Comparison of ENCODE assay signal across 19 mouse cellular contexts in the genomic region with DNA sequence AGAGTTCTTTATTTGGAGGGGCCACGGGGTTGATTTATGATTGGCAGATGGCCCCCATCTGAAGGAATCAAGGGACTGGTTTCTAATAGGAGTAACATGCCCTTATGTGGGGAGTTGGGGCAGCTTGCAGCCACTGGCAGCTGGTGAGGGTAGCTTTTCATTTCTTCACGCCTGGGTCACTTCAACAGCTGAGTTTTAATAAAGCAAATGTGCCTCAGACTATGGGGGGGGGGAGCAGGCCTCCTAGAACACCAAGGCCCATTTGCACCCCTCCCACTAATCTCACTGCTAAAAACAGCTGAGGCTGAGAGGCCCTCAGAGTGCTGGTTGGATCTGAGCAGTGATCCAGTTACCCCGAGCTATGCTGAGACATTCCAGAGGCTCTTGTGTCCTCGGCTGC. TPM values are rescaled to one million over a fixed set of nuclear protein-coding genes. Genes with fewer than 3 reads are reported as not detected.
DNase-seq lines count a peak whose midpoint lies in the region; ATAC-seq and TF ChIP-seq lines count a peak whose summit lies in the region.
"Had no signal": no experiment of that assay in that cellular context is flagged by ENCODE, and none has a peak within 500 bp of the region (broad histone marks: within the 10 kb centered on the region; RNA-seq: fewer than 3 reads in every experiment).

No protein-coding gene starts in this region.

- H3K4me1 ChIP-seq in heart, embryonic 15.5 days (replicated peaks), result peaks cover 13% of the 10 kb centered on the region
- H3K4me1 ChIP-seq in heart, adult 2 months (ENCODE audit: control insufficient read depth, insufficient read depth, low read length), result no peaks in the 10 kb centered on the region
- no peaks in the 10 kb centered on the region for H3K4me1 ChIP-seq in neural tube, embryonic 12.5 days
- no peaks in the 10 kb centered on the region for H3K4me1 ChIP-seq in neural tube, embryonic 15.5 days
- H3K4me1 ChIP-seq in limb, embryonic 12.5 days (replicated peaks), result no peaks in the 10 kb centered on the region
- H3K4me1 ChIP-seq in stomach, postnatal 0 days (replicated peaks; ENCODE audit: control insufficient read depth, insufficient read depth), result no peaks in the 10 kb centered on the region
- H3K4me1 ChIP-seq: megakaryocyte, embryonic 14.5 days had no signal

- TF ChIP-seq CTCF in heart, adult 2 months (IDR thresholded peaks at IDR 0.05), result no peak
- no peak for TF ChIP-seq CTCF in stomach, postnatal 0 days (IDR thresholded peaks at IDR 0.05; ENCODE audit: low read depth)

- no peak overlapping the region for H3K27ac ChIP-seq in heart, embryonic 15.5 days
- no peak overlapping the region for H3K27ac ChIP-seq in heart, adult 2 months
- no peak overlapping the region for H3K27ac ChIP-seq in neural tube, embryonic 12.5 days
- H3K27ac ChIP-seq in neural tube, embryonic 15.5 days (replicated peaks), result no peak overlapping the region
- H3K27ac ChIP-seq in limb, embryonic 12.5 days, result no peak overlapping the region
- H3K27ac ChIP-seq in stomach, postnatal 0 days (replicated peaks), result no peak overlapping the region
- H3K27ac ChIP-seq: hindbrain, embryonic 13.5 days; liver, embryonic 14.5 days had no signal

- no peaks in the 10 kb centered on the region for H3K79me2 ChIP-seq in heart, adult 2 months (replicated peaks; ENCODE audit: control insufficient read depth, insufficient read depth, low read length)

- TF ChIP-seq POLR2A in heart, adult 2 months (IDR thresholded peaks at IDR 0.05; ENCODE audit: insufficient read depth, low read depth, low read length), result no peak

- H3K9ac ChIP-seq in heart, embryonic 15.5 days, result no peak overlapping the region
- H3K9ac ChIP-seq in heart, adult 2 months (ENCODE audit: low read depth, low read length), result no peak overlapping the region
- no peak overlapping the region for H3K9ac ChIP-seq in neural tube, embryonic 12.5 days
- H3K9ac ChIP-seq in neural tube, embryonic 15.5 days (replicated peaks), result no peak overlapping the region
- no peak overlapping the region for H3K9ac ChIP-seq in limb, embryonic 12.5 days (replicated peaks)
- H3K9ac ChIP-seq in stomach, postnatal 0 days (ENCODE audit: low read length), result no peak overlapping the region
- H3K9ac ChIP-seq: hindbrain, embryonic 13.5 days; liver, embryonic 14.5 days had no signal

- no peak overlapping the region for H3K4me2 ChIP-seq in heart, embryonic 15.5 days
- H3K4me2 ChIP-seq in neural tube, embryonic 12.5 days (replicated peaks), result no peak overlapping the region
- no peak overlapping the region for H3K4me2 ChIP-seq in neural tube, embryonic 15.5 days
- H3K4me2 ChIP-seq in limb, embryonic 12.5 days, result no peak overlapping the region
- no peak overlapping the region for H3K4me2 ChIP-seq in stomach, postnatal 0 days (replicated peaks; ENCODE audit: low read depth)
- H3K4me2 ChIP-seq: heart, embryonic 13.5 days; hindbrain, embryonic 13.5 days had no signal

- H3K4me3 ChIP-seq in heart, embryonic 15.5 days, result no peak overlapping the region
- no peak overlapping the region for H3K4me3 ChIP-seq in heart, adult 2 months
- H3K4me3 ChIP-seq in neural tube, embryonic 12.5 days, result no peak overlapping the region
- H3K4me3 ChIP-seq in neural tube, embryonic 15.5 days (replicated peaks), result no peak overlapping the region
- H3K4me3 ChIP-seq in limb, embryonic 12.5 days (replicated peaks), result no peak overlapping the region
- no peak overlapping the region for H3K4me3 ChIP-seq in stomach, postnatal 0 days (ENCODE audit: low read depth, low read length)
- H3K4me3 ChIP-seq: heart, embryonic 13.5 days; hindbrain, embryonic 13.5 days; megakaryocyte, embryonic 14.5 days had no signal

- intact Hi-C loops in heart, adult 2 months (cut with DNase I), result no loop called here

- H3K36me3 ChIP-seq in heart, embryonic 15.5 days, result no peaks in the 10 kb centered on the region
- no peaks in the 10 kb centered on the region for H3K36me3 ChIP-seq in heart, adult 2 months (ENCODE audit: control insufficient read depth, insufficient read depth, low read length)
- H3K36me3 ChIP-seq in neural tube, embryonic 12.5 days, result no peaks in the 10 kb centered on the region
- no peaks in the 10 kb centered on the region for H3K36me3 ChIP-seq in neural tube, embryonic 15.5 days
- H3K36me3 ChIP-seq in limb, embryonic 12.5 days, result no peaks in the 10 kb centered on the region
- no peaks in the 10 kb centered on the region for H3K36me3 ChIP-seq in stomach, postnatal 0 days (ENCODE audit: control insufficient read depth, insufficient read depth, low read length)
- H3K36me3 ChIP-seq: heart, embryonic 13.5 days; hindbrain, embryonic 13.5 days had no signal

- H3K9me3 ChIP-seq in heart, embryonic 15.5 days (replicated peaks), result no peaks in the 10 kb centered on the region
- no peaks in the 10 kb centered on the region for H3K9me3 ChIP-seq in neural tube, embryonic 12.5 days
- H3K9me3 ChIP-seq in neural tube, embryonic 15.5 days (replicated peaks), result no peaks in the 10 kb centered on the region
- no peaks in the 10 kb centered on the region for H3K9me3 ChIP-seq in limb, embryonic 12.5 days
- no peaks in the 10 kb centered on the region for H3K9me3 ChIP-seq in stomach, postnatal 0 days (ENCODE audit: control insufficient read depth, low read length)
- H3K9me3 ChIP-seq: heart, embryonic 13.5 days; hindbrain, embryonic 13.5 days; megakaryocyte, embryonic 14.5 days had no signal

- WGBS in heart, embryonic 15.5 days, result 42% methylated on average over 4 of the region's 4 CpGs
- WGBS in heart, adult 2 months, result 63% methylated on average over 4 of the region's 4 CpGs
- WGBS in neural tube, embryonic 12.5 days, result 33% methylated on average over 4 of the region's 4 CpGs
- 34% methylated on average over 4 of the region's 4 CpGs for WGBS in neural tube, embryonic 15.5 days
- 42% methylated on average over 4 of the region's 4 CpGs for WGBS in limb, embryonic 12.5 days
- WGBS in stomach, postnatal 0 days, result 53% methylated on average over 4 of the region's 4 CpGs

- no peak for DNase-seq in heart, adult 2 months
- DNase-seq in stomach, postnatal 0 days (ENCODE audit: low spot score), result no peak
- no peak for DNase-seq in embryo, embryonic 10 days (ENCODE audit: low spot score)
- DNase-seq: adrenal gland, postnatal 10 days; cerebellum, adult 8-10 months; kidney, postnatal 10 days; layer of hippocampus, adult 9-11 months; right cerebral cortex, postnatal 4 days had no signal

- ATAC-seq in heart, embryonic 15.5 days (replicated peaks; ENCODE audit: insufficient number of reproducible peaks, insufficient read depth, low FRiP score, low read depth), result 0 out of 2 replicates have a peak, but pooled peaks have one; percentile 32
- ATAC-seq in neural tube, embryonic 12.5 days (ENCODE audit: low FRiP score, low read depth), result peak; percentile 46; the same call in 1 of the 2 replicates
- no peak for ATAC-seq in neural tube, embryonic 15.5 days (ENCODE audit: low FRiP score)
- peak; percentile 78 for ATAC-seq in limb, embryonic 12.5 days (ENCODE audit: insufficient number of reproducible peaks, insufficient read depth, low FRiP score, low TSS enrichment, low read depth)
- no peak; the same call in 1 of the 2 replicates for ATAC-seq in stomach, postnatal 0 days (ENCODE audit: low FRiP score, low TSS enrichment)
- ATAC-seq: CD4-positive, CD25-positive, alpha-beta regulatory T cell, adult 4 months; intestine, embryonic 16.5 days; lung, postnatal 0 days had no signal

- no peaks in the 10 kb centered on the region for H3K27me3 ChIP-seq in heart, embryonic 15.5 days
- no peaks in the 10 kb centered on the region for H3K27me3 ChIP-seq in heart, adult 2 months (ENCODE audit: control insufficient read depth, insufficient read depth, low read length)
- no peaks in the 10 kb centered on the region for H3K27me3 ChIP-seq in neural tube, embryonic 12.5 days (replicated peaks)
- no peaks in the 10 kb centered on the region for H3K27me3 ChIP-seq in neural tube, embryonic 15.5 days (replicated peaks)
- H3K27me3 ChIP-seq in limb, embryonic 12.5 days, result no peaks in the 10 kb centered on the region
- no peaks in the 10 kb centered on the region for H3K27me3 ChIP-seq in stomach, postnatal 0 days (ENCODE audit: control insufficient read depth, insufficient read depth, low read length)
- H3K27me3 ChIP-seq: heart, embryonic 13.5 days; hindbrain, embryonic 13.5 days had no signal

- TF ChIP-seq EP300 in heart, adult 2 months (IDR thresholded peaks at IDR 0.05; ENCODE audit: insufficient read depth, low read depth, low read length), result no peak
- TF ChIP-seq EP300 in stomach, postnatal 0 days (optimal IDR thresholded peaks at IDR 0.05), result no peak

RNA-seq across cellular contexts. Expression of a gene that starts 27.6 kb away (rescaled TPM):
- polyA plus RNA-seq in heart, embryonic 15.5 days (2015; fragmentation: Nextera tagmentation; extraction: Ambion mirVana), result 0.74 and 1.5 TPM in 2 replicates
- total RNA-seq in heart, adult 2 months (2021), result not detected
- polyA plus RNA-seq in heart, adult 2 months (2012; rRNA removed), result not detected in 2 replicates
- 17.1 and 19.3 TPM in 2 replicates for polyA plus RNA-seq in neural tube, embryonic 12.5 days (2016; fragmentation: Nextera tagmentation; extraction: Ambion mirVana)
- 8.3 and 13.4 TPM in 2 replicates for polyA plus RNA-seq in neural tube, embryonic 15.5 days (2015; fragmentation: Nextera tagmentation; extraction: Ambion mirVana)
- polyA plus RNA-seq in limb, embryonic 12.5 days (2016; fragmentation: Nextera tagmentation; extraction: Ambion mirVana), result 46.9 and 54.7 TPM in 2 replicates
- polyA plus RNA-seq in stomach, postnatal 0 days (2015; fragmentation: Nextera tagmentation; extraction: Ambion mirVana), result 0.91 and 1.5 TPM in 2 replicates

RNA-seq across cellular contexts. Expression of a gene that starts 53.2 kb away (rescaled TPM):
- polyA plus RNA-seq in heart, embryonic 15.5 days (2015; fragmentation: Nextera tagmentation; extraction: Ambion mirVana), result 17.5 and 19.2 TPM in 2 replicates
- 10 to 100 TPM; 18.3 to 20.1 TPM for total RNA-seq in heart, adult 2 months (2021)
- 7.8 and 12.0 TPM in 2 replicates for polyA plus RNA-seq in heart, adult 2 months (2012; rRNA removed)
- 14.9 and 16.8 TPM in 2 replicates for polyA plus RNA-seq in neural tube, embryonic 12.5 days (2016; fragmentation: Nextera tagmentation; extraction: Ambion mirVana)
- 12.3 and 12.7 TPM in 2 replicates for polyA plus RNA-seq in neural tube, embryonic 15.5 days (2015; fragmentation: Nextera tagmentation; extraction: Ambion mirVana)
- polyA plus RNA-seq in limb, embryonic 12.5 days (2016; fragmentation: Nextera tagmentation; extraction: Ambion mirVana), result 18.5 and 21.4 TPM in 2 replicates
- polyA plus RNA-seq in stomach, postnatal 0 days (2015; fragmentation: Nextera tagmentation; extraction: Ambion mirVana), result 14.5 and 15.2 TPM in 2 replicates

RNA-seq across cellular contexts. Expression of a gene that starts 53.3 kb away (rescaled TPM):
- 16.4 and 18.9 TPM in 2 replicates for polyA plus RNA-seq in heart, embryonic 15.5 days (2015; fragmentation: Nextera tagmentation; extraction: Ambion mirVana)
- total RNA-seq in heart, adult 2 months (2021), result 10 to 100 TPM; 10.8 to 14.6 TPM
- polyA plus RNA-seq in heart, adult 2 months (2012; rRNA removed), result 9.8 and 20.6 TPM in 2 replicates
- 34.1 and 36.1 TPM in 2 replicates for polyA plus RNA-seq in neural tube, embryonic 12.5 days (2016; fragmentation: Nextera tagmentation; extraction: Ambion mirVana)
- polyA plus RNA-seq in neural tube, embryonic 15.5 days (2015; fragmentation: Nextera tagmentation; extraction: Ambion mirVana), result 31.5 and 31.7 TPM in 2 replicates
- 32.3 and 38.0 TPM in 2 replicates for polyA plus RNA-seq in limb, embryonic 12.5 days (2016; fragmentation: Nextera tagmentation; extraction: Ambion mirVana)
- 17.3 and 17.4 TPM in 2 replicates for polyA plus RNA-seq in stomach, postnatal 0 days (2015; fragmentation: Nextera tagmentation; extraction: Ambion mirVana)

Comparison
In these comparisons a context has a peak if more than half of its experiments do, and no peak if none do; other contexts are left out.
1. ATAC-seq: peak in heart, embryonic 15.5 days (single experiment), neural tube, embryonic 12.5 days (single experiment) and limb, embryonic 12.5 days (single experiment); none in neural tube, embryonic 15.5 days (single experiment) and stomach, postnatal 0 days (single experiment).